Mouse (Mus musculus) heart, embryonic 15.5 days (tissue): ENCODE results near the gene Myh8. TPM values are rescaled to one million over a fixed set of nuclear protein-coding genes. Genes with fewer than 3 reads are reported as not detected.

Experiments
- polyA plus RNA-seq: library from polyadenylated mRNA; unstranded; fragments of >200 nt; fragmentation: Nextera tagmentation; extraction: Ambion mirVana; gene quantifications from 2 replicates; pipeline ENCODE4 v1.2.1, GENCODE M21; 2015

Gene Myh8
- polyA plus RNA-seq, 1 experiment from 2014 or later: 1.9 TPM

Other genes starting within 250 kb of the Myh8 start
- gene Adprm, start 224.5 kb upstream of the Myh8 start, polyA plus RNA-seq: 16.4 and 18.9 TPM in 2 replicates
- 17.5 and 19.2 TPM in 2 replicates for gene Sco1, start 224.5 kb upstream of the Myh8 start, polyA plus RNA-seq
- gene Myh3, start 198.8 kb upstream of the Myh8 start, polyA plus RNA-seq: 0.74 and 1.5 TPM in 2 replicates
- 0.03 TPM in 2 replicates for gene Myh2, start 106.1 kb upstream of the Myh8 start, polyA plus RNA-seq
- 0.09 and 0.15 TPM in 2 replicates for gene Myh1, start 77.1 kb upstream of the Myh8 start, polyA plus RNA-seq
- not detected in 2 replicates for gene Myh4, start 39.1 kb upstream of the Myh8 start, polyA plus RNA-seq
- 0.25 and 0.81 TPM in 2 replicates for gene Myh13, start 44.5 kb downstream of the Myh8 start, polyA plus RNA-seq
- 8.2 and 9.4 TPM in 2 replicates for gene Gas7, start 178.3 kb downstream of the Myh8 start, polyA plus RNA-seq